Mouse (Mus musculus): ENCODE results near the gene Cox4i1.

The Cox4i1 gene

DNA sequence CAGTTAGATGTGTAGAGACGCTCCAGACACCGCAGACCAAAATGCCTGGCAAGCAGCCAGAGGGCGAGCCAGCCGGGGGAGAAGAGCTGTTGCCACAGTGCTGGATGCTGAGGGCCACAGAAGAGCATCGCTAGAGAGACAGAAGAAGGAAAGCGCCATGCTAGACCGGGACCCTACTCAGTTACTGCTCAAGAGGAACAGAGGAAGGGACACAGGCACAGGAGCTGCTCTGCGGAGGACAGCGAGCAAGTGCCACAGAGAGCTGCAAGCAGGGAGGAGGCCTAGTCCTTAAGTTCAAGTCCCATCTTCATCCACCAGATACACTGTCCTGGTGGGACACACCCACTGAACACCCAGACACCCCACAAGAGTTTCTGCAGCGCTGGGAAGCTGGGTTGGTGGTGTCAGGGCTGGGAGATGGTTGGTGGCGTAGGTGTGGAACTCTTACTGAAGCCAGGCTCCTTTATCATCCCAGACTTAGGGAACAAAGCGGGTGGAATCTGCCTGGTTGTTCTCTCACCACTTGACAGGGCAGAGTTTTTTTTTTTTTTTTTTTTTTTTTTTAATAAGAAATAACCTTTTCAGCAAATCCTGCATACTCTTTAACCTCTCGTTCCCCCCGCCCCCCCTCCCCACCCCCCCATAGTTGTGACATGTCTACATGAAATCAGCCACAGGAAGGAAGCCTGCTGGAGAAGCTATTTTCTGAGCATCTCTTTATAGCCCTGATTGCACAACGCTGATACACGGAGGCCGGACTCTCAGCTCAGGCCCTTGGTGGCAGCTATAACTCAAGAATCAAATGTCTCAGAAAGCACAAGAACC is 29.3 kb downstream of the Cox4i1 start:
- DNase-seq: peak; percentile 48

DNA sequence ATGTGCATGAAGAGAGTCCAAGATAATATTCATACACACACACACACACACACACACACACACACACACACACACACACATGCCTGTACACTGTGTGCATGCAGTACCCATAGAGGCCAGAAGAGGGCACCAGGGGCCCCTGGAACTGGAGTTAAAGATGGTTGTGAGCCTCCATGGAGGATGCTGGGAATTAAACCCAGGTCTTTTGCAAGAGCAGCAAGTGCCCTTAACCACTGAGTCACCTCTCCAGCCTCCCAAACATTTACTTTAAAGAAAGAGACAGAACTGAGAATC is 29.9 kb downstream of the Cox4i1 start:
- DNase-seq: peak; percentile 30

DNA sequence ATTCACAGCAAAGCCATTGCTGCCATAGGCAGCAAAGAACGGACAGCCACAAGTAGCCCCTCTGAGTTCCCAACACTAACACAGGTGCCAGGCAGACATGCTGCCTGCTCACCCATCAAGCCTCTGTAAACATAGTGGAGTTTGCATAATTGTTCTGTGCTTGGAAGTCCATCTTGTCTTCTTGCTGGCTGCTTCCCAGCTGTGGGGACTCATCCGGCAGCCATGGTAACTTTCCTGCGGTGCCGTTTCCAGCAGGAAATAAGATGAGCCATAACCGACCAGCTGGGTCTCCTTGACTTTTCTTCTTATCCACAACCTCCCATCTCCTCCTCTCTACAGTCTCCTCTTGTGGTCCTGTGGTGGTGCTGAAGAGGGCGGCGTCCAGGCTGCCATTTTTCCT is 30.4 kb downstream of the Cox4i1 start:
- no peak for DNase-seq

- DNase-seq: no peak
Measured at GRCm38 (mm10) chr8:120699079-120699478, 31.1 kb downstream of the Cox4i1 start.

DNA sequence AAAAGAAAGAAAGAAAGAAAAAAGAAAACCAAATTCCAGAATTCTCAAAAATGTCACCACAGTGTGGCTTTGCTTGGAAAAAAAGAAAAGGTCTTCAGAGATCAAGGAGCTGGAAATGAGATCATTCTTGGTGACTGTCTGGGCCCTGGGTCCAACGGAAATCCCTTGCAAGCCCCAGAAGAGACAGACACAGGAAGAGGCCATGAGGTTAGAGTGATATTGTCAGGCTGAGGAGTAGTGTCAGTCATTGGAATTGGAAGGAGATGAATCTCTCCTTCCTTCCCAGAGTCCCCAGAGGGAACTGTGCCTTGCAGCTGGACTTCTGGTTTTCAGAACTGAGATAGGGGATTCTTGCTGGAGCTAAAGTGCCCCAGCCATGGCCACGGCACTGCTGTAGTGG is 31.5 kb downstream of the Cox4i1 start:
- no peak for DNase-seq

DNA sequence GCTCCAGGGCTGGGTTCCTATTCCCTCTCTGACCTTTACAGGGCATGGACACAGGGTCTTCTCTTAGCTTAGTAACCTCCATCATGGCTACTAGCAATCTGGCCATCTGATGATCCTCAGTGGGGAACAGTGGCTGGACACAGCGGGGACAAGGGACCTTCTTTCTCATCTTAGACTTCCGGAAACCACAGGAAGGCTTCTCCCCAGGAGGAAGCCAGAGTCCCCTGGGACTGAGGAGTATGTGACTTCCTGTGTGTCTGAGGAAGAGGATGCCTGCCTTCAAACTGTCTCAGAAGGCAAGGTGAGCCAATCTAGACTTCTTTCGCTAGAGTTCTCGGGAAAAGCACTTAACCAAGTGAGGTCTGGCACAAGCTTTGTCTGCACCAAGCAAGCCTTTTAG is 32.0 kb downstream of the Cox4i1 start:
- no peak for DNase-seq

DNA sequence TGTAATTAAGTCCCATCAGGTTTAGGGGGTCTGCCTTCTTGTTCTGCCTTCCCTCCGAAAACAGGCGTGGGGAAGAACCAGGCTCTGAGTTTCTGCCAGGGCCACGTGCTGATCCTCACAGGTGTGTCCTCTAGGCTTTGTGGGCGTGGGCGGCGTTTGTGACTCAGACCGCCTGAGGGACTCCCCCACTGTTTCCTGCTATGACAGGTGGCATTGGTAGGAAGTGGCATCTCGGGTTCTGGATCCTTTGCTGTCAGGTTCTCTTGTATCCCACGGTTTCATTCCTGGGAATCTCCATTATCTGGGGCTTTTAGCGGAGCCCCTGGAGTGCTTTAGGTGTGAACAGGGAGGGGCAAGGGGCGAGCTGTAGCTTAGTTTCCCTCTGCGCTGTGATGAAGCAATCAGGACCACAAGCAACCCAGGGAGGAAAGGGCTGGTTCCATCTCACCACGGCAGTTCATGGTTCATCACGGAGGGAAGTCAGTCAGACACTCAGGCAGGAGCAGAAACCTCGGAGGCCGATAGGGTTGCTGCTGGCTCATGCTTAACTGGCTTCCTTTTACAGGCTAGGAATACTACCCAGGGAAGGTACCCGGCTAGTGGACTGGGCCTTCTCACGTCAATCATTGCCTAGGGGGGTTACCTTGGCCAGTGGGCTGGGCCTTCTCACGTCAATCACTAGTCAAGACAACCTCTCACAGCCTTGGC is 33.9 kb downstream of the Cox4i1 start:
- no peak for DNase-seq

- DNase-seq: no peak
Measured at GRCm38 (mm10) chr8:120704203-120704602, 36.2 kb downstream of the Cox4i1 start.

GRCm38 (mm10) chr8:120705163-120705562 is 37.1 kb downstream of the Cox4i1 start:
- no peak for DNase-seq

DNA sequence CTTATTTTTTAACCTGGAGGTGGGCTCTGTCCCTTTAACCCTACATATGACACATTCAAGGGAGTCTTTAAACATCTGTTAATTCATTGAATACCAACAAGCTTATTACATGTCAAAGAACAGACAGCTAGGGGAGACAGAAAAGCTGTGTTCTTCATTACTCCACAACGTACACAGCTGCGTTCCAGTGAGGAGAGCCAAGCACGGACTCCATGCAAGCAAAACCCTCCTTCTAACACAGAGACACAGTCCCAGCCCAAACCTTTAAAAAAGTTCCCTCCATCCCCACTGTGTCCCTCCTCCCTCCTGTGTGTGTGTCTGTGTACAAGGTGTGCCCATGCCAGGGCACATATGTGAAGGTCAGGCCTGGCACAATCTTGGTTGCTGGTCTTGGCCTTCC is 38.2 kb downstream of the Cox4i1 start:
- DNase-seq: no peak

GRCm38 (mm10) chr8:120709176-120709575 is 41.2 kb downstream of the Cox4i1 start:
- DNase-seq: no peak

GRCm38 (mm10) chr8:120715200-120715599 is 47.2 kb downstream of the Cox4i1 start:
- no peak for DNase-seq

- DNase-seq: no peak
Measured at GRCm38 (mm10) chr8:120715996-120716680, 48.1 kb downstream of the Cox4i1 start.

DNA sequence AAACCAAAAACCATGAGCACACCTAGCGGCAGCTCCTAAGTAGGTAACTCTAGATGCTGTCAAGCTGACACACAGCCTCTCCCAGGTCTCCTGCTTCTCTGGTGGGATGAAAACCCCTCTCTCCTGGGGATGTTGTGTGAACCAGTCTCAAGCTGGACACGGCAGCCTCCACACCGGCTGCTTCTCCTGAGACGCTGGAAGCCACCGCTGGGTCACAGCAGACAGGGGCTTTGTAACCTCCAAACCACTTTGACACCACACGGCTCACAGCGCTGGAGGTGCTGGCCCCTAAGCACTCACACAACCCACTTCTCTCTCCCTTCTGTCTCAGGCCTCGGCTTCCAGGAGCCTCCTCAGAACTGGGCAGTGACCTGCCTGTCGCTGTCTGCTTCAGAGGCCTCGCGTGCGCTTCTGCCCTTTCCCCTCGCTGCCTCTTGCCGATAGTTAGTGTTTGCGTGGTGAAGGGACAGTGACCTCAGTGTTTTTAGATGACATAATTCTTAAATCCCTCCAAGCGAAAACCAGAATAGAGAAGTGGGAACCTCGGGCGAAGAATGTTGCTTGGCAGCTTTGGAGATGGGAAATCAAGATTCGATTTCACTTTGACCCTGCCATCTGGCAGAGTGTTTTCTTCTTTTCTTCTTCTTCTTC is 51.7 kb downstream of the Cox4i1 start:
- DNase-seq: no peak

DNA sequence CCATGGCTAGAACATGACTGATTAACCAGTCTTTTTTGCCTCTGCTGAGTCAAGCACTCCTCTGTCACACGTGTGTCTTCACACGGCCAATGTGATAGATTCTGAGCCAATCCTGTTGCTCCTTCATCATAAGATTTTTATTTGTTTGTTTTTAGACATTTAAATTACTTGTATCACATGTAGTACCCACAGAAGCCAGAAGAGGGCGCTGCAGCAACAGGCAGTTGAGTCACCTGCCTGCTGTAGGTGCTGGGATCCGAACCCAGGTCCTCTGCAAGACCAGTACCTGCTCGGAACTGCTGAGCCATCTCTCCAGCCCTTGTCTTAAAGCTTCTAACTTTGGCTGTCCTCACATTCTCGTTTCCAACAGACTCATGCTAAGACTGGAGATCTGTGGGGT is 55.0 kb downstream of the Cox4i1 start:
- no peak for DNase-seq
